Mouse (Mus musculus) layer of hippocampus, adult 8-10 months (tissue): ENCODE results near the gene Lpcat2b. TPM values are rescaled to one million over a fixed set of nuclear protein-coding genes. Genes with fewer than 3 reads are reported as not detected.
A peak's percentile ranks its signal among the peaks of the same experiment; 100 is the strongest.

ENCODE experiments used
- DNase-seq, 2 experiments: peaks; one replicate each; pipeline ENCODE4 v3.0.0; 2022; ENCODE audit warnings: low spot score in 2 of 2
- total RNA-seq, 4 experiments: library from RNA; stranded (reverse); gene quantifications; 2 replicates each; pipeline ENCODE4 v1.2.4; 2022

Lpcat2b gene
- total RNA-seq, 4 experiments from 2014 or later = 0.18 to 0.58 (median 0.25) TPM

DNA sequence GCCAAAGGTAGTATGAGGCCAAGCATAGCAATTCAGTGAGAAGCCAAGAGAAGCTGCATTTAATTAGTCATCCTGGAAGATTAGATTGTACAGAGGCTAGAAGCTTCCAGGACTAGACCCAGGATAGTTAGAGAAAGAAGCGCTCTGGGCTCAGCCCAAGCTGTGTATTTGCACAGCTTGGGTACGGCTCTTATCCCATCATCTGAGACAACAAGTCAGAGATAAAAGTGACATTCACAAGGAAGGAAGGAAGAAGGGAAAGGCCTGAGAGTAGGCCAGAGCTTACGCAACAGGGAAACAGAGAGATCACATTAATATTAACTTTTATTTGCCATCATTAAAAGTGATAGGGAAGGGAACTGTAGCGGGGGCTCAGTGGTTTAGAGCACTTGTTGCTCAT lies 16.6 kb downstream of the Lpcat2b start:
- DNase-seq = no peak

DNA sequence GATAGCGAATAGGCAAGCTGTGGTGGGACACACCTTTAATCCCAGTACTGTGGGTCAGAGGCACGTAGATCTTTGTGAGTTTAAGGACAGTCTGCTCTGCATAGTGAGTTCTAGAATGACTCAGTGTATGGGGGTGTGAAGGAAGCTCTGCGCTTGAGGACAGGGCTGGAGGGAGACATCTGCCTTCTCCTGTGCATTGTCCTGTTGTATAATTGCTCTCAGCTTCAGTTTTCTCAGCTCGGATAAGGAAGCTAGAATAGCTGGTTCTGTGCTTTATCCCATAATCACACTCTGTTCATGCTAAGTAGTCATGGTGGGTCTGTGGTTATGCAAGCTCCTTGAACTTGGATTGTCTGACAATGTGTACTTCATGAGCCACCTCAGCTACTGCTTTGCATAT lies 17.4 kb downstream of the Lpcat2b start:
- DNase-seq = no peak

DNA sequence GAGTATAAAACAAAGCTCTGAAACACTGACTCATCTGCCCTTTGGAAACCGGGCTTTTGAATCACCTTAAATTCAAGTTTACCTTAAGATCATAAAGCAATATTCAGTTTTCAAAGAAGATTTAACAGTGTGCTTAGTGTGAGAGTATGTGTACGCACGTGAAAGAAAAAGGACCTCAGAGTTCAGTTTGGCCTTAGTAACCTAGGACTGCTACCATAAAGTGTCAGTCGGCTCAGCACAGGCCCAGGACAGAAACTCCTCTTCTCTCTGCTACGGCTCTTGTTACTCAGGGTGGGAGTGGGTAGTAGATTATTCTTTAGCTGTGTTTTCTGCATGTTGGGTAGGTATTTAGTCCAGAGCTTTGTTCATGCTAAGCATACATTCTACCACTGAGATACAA lies 18.3 kb downstream of the Lpcat2b start:
- no peak for DNase-seq

GRCm38 (mm10) chr5:107450299-107450698 lies 18.9 kb downstream of the Lpcat2b start:
- DNase-seq = peak in 1 of 2 experiments; percentile 33

DNA sequence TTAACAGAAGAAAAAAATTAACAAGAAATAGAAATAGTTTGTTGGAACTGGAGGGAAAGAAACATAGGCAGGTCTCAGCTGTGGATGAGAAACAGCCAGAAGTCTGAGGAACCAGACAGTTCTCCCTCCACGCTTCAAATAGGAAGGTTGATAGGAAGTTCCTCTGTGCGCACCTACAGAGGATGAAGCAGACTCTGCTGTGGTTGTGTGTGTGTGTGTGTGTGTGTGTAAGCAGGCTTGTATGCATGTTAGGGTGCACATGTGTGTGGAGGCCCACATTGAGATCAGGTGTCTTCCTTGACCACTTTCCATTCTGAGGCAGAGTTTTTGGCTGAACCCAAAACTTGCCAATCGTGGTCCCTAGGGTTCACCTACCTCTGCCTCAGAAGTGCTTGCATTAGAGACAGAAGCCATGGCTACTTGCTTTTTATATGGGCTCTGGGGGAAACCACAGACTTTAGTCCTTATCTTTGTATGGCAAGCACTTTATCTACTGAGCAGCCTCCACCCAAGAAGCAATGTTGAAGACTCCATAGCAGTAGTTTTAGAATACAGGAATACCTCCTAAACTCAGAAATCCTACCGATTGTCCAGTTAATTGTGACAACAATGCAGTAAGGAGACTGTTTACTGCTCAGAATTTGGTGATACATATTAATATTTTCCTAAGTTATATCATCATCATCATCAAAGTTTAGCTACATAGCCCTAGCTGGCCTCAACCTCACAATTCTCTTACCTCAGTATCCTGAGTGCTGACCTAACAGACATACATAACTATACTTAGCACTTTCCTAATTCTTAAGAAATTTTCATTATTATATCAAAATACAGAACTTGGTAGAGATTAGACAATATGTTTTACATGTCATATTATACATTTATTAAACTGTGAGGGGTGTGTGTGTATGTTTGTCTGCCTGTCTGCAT lies 31.1 kb downstream of the Lpcat2b start:
- DNase-seq = no peak

- no peak for DNase-seq
Measured at GRCm38 (mm10) chr5:107466501-107466900, 35.2 kb downstream of the Lpcat2b start.

GRCm38 (mm10) chr5:107467098-107467497 lies 35.7 kb downstream of the Lpcat2b start:
- DNase-seq = no peak

DNA sequence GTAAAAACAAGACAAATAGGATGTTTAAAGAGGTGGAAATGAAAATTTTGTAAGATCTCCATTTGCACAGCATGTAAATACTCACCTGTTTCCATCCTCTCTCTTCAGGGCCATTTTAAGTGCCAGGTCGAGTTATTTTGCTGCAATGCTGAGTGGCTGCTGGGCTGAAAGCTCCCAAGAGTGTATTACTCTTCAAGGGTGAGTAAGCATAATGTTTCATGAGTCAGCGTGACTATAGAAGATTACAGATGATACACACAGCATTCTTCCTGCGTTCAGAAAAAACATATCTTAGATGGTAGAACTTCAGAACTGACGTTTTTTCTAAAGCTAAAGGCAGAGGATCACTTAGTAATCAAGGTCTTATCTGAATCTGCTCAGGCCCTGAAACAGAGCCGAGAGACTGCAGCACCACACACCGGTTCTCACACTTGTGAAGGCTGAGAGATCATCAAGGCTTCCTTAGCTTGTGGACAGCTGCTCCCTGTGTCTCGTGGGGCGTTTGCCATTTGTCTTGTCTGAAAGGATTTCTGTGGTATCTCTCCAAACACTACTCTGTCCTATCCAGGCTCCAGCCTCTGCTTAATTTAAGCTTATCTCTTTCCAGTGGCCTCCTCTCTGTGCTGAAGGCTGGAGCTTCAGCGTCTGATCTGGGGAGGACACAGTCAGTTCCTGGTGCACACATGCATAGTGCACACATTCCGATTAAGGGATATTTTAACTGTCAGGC lies 39.4 kb downstream of the Lpcat2b start:
- no peak for DNase-seq

- DNase-seq = no peak
Measured at GRCm38 (mm10) chr5:107480194-107480593, 48.8 kb downstream of the Lpcat2b start.

Other genes with a start within 250 kb of the Lpcat2b start
- gene Tgfbr3, start 141.9 kb upstream of the Lpcat2b start, total RNA-seq = 10 to 100 TPM; 19.3 to 24.8 (median 21.5) TPM
- gene Brdt, start 100.4 kb upstream of the Lpcat2b start, total RNA-seq = 10 to 100 TPM; 13.5 to 20.4 (median 15.7) TPM
- 10 to 100 TPM; 51.5 to 63.5 (median 55.6) TPM for gene Ephx4, start 28.8 kb upstream of the Lpcat2b start, total RNA-seq
- gene Btbd8, start 6.4 kb downstream of the Lpcat2b start, total RNA-seq = 100 to 1,000 TPM; 105 to 118 (median 108) TPM
- gene Gm42669, start 76.1 kb downstream of the Lpcat2b start, total RNA-seq = under 1 TPM in 3 of 4 experiments, not detected in 1; 0.21 to 0.39 (median 0.38) TPM
- 1 to 10 TPM in 2 of 4 experiments, under 1 TPM in 2; 0.61 to 1.2 (median 1.0) TPM for gene 1700028K03Rik, start 103.2 kb downstream of the Lpcat2b start, total RNA-seq
- 10 to 100 TPM; 20.3 to 26.4 (median 22.6) TPM for gene Rpap2, start 165.8 kb downstream of the Lpcat2b start, total RNA-seq
- 10 to 100 TPM; 14.8 to 19.3 (median 16.2) TPM for gene Glmn, start 166.3 kb downstream of the Lpcat2b start, total RNA-seq